15 mouse cellular contexts compared by ENCODE assay signal in the genomic region with DNA sequence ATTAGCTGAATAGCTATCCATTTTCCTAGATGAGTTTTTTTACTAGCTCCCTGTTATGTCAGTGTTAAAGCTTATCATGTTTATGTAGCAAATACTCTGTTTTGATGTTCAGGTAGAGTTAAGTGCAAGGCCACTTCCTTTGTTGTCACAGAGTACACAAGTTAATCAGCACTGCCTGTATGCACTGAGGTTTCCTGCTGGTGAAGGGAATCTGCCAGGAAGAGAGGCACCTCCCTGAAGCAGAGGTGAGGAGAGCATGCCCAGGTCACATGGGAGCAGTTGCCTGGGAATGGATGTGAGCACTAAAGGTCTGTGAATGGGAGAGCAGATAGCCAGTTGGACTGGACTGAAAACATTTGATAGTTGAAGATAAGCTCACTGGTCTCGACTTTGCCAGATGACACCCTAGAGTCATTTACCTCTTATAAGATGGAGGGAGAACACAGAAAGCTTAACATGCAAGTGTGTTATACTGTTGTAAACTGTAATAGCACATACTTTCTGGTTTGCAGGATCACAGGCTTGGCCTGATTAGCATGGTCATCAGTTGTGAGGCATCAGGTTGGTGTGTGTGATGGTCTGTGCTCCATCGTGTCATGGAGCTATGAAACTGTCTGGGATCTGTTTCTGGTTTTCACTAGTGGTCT. TPM values are rescaled to one million over a fixed set of nuclear protein-coding genes. Genes with fewer than 3 reads are reported as not detected.
DNase-seq lines count a peak whose midpoint lies in the region; ATAC-seq lines count a peak whose summit lies in the region.
"Had no signal": no experiment of that assay in that cellular context is flagged by ENCODE, and none has a peak within 500 bp of the region (broad histone marks: within the 10 kb centered on the region; RNA-seq: fewer than 3 reads in every experiment).

No protein-coding gene starts in this region.

- H3K4me1 ChIP-seq in megakaryocyte, embryonic 14.5 days, result peaks cover 79% of the 10 kb centered on the region
- peaks cover 23% of the 10 kb centered on the region for H3K4me1 ChIP-seq in liver, embryonic 13.5 days (replicated peaks)

- peak overlapping the region; percentile 21 for H3K4me3 ChIP-seq in megakaryocyte, embryonic 14.5 days (replicated peaks)
- H3K4me3 ChIP-seq in liver, embryonic 13.5 days (replicated peaks), result no peak overlapping the region

- no peaks in the 10 kb centered on the region for H3K27me3 ChIP-seq in megakaryocyte, embryonic 14.5 days (replicated peaks)
- H3K27me3 ChIP-seq in liver, embryonic 13.5 days, result no peaks in the 10 kb centered on the region

- H3K36me3 ChIP-seq in megakaryocyte, embryonic 14.5 days (replicated peaks; ENCODE audit: low read length), result peaks cover 30% of the 10 kb centered on the region
- H3K36me3 ChIP-seq in liver, embryonic 13.5 days, result peaks cover 7% of the 10 kb centered on the region; the same call in 1 of the 2 replicates

- H3K9ac ChIP-seq in liver, embryonic 13.5 days, result no peak overlapping the region
- H3K9ac ChIP-seq: hindbrain, embryonic 14.5 days; lung, embryonic 14.5 days had no signal

- DNase-seq in liver, embryonic 13.5 days, result peak; percentile 13
- peak; percentile 50 for DNase-seq in yolk sac, embryonic 10.5 days (ENCODE audit: low spot score)
- DNase-seq in kidney, adult 11 months, result no peak
- DNase-seq in kidney, adult 9 months, result no peak
- DNase-seq in Muller cell, postnatal 12 days (ENCODE audit: inconsistent ontology term), result no peak
- DNase-seq: cerebellum, adult 11-12 months; lung, embryonic 14.5 days; right cerebral cortex, postnatal 25 days had no signal

- H3K4me2 ChIP-seq in liver, embryonic 13.5 days, result no peak overlapping the region
- H3K4me2 ChIP-seq: heart, embryonic 11.5 days; hindbrain, embryonic 14.5 days; lung, embryonic 14.5 days had no signal

- 30% methylated on average over 2 of the region's 2 CpGs for WGBS in liver, embryonic 13.5 days (ENCODE audit: insufficient replicate concordance)

- H3K9me3 ChIP-seq in megakaryocyte, embryonic 14.5 days, result no peaks in the 10 kb centered on the region
- H3K9me3 ChIP-seq in liver, embryonic 13.5 days (replicated peaks), result no peaks in the 10 kb centered on the region

- peak overlapping the region; percentile 45; the same call in 1 of the 2 replicates for H3K27ac ChIP-seq in liver, embryonic 13.5 days
- H3K27ac ChIP-seq: hindbrain, embryonic 14.5 days had no signal

- no peak for ATAC-seq in megakaryocyte, adult 5-6 weeks (ENCODE audit: poor library complexity, severe bottlenecking)
- 0 out of 2 replicates have a peak, but pooled peaks have one; percentile 27 for ATAC-seq in erythroid progenitor cell, adult 5-6 weeks (replicated peaks; ENCODE audit: low FRiP score, poor library complexity, severe bottlenecking)
- peak; percentile 83 for ATAC-seq in liver, embryonic 13.5 days (ENCODE audit: low read depth)
- ATAC-seq: midbrain, embryonic 16.5 days had no signal

RNA-seq across cellular contexts. Expression of a gene that starts 13.5 kb away (rescaled TPM):
- polyA plus RNA-seq in megakaryocyte, embryonic 14.5 days (2012; ENCODE audit: insufficient read depth, low replicate concordance), result 0.89 TPM in 1 of 2 replicates, not detected in the other
- total RNA-seq in megakaryocyte, adult 5-6 weeks (2015), result 39.0 and 39.1 TPM in 2 replicates
- 33.8 and 36.4 TPM in 2 replicates for total RNA-seq in megakaryocyte, adult 5-6 weeks (2017)
- 2.5 and 4.3 TPM in 2 replicates for total RNA-seq in erythroid progenitor cell, adult 5-6 weeks (2015; ENCODE audit: low replicate concordance)
- total RNA-seq in erythroid progenitor cell, adult 5-6 weeks (2017; ENCODE audit: low replicate concordance), result 1.2 and 1.5 TPM in 2 replicates
- 0.96 and 1.3 TPM in 2 replicates for polyA plus RNA-seq in liver, embryonic 13.5 days (2015; fragmentation: Nextera tagmentation; extraction: Ambion mirVana)

RNA-seq across cellular contexts. Expression of a gene that starts 35.9 kb away (rescaled TPM):
- polyA plus RNA-seq in megakaryocyte, embryonic 14.5 days (2012; ENCODE audit: insufficient read depth, low replicate concordance), result 0.06 TPM in 1 of 2 replicates, not detected in the other
- 11.3 and 16.1 TPM in 2 replicates for total RNA-seq in megakaryocyte, adult 5-6 weeks (2015)
- total RNA-seq in megakaryocyte, adult 5-6 weeks (2017), result 11.9 and 12.9 TPM in 2 replicates
- total RNA-seq in erythroid progenitor cell, adult 5-6 weeks (2015; ENCODE audit: low replicate concordance), result 4.0 TPM in 1 of 2 replicates, not detected in the other
- total RNA-seq in erythroid progenitor cell, adult 5-6 weeks (2017; ENCODE audit: low replicate concordance), result 0.64 and 2.9 TPM in 2 replicates
- polyA plus RNA-seq in liver, embryonic 13.5 days (2015; fragmentation: Nextera tagmentation; extraction: Ambion mirVana), result 0.14 TPM in 1 of 2 replicates, not detected in the other
- total RNA-seq: left cerebral cortex, postnatal 10 days had no signal
- polyA plus RNA-seq: hindbrain, embryonic 14.5 days had no signal

Comparison
In these comparisons a context has a peak if more than half of its experiments do, and no peak if none do; other contexts are left out.
1. DNase-seq: peak in liver, embryonic 13.5 days (single experiment) and yolk sac, embryonic 10.5 days (single experiment); none in kidney, adult 11 months (single experiment), kidney, adult 9 months (single experiment) and Muller cell, postnatal 12 days (single experiment).
2. RNA of a gene that starts 13.5 kb away (total RNA-seq): 33.8 to 39.1 TPM in megakaryocyte, adult 5-6 weeks; 1.2 to 4.3 TPM in erythroid progenitor cell, adult 5-6 weeks; every median in the first group is over 4 times any median in the second.